Mouse (Mus musculus): ENCODE data around the gene Cdan1. TPM values are rescaled to one million over a fixed set of nuclear protein-coding genes. Genes with fewer than 3 reads are reported as not detected.

The Cdan1 gene
- polyA plus RNA-seq, 1 experiment from 2014 or later, result 6.0 TPM

- peaks cover 43% of the 10 kb centered on the region for H3K36me3 ChIP-seq (ENCODE audit: control insufficient read depth, insufficient read depth, low read length)
Observed at GRCm38 (mm10) chr2:120860699-120861098, 10.8 kb upstream of the Cdan1 start.

DNA sequence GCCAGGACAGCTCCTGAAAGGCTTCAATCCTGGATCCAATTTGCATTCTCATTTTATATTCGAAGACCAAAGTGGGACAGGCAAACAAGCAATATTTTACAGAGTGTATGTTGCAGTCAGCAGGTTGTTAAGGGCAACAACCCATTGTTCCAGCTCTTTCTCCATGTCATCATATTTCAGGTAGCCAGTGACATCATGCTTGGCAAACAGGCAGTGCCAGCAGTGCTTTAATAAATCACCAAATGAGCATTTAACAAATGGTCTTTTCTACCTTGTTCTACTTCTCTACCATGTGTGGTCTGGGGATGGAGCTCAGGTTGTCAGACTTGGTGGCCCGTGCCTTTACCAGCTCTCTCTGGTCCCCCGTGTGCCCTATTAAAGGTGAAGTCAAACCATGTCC lies 8.2 kb upstream of the Cdan1 start:
- WGBS, result 80% methylated on average over 3 of the region's 3 CpGs
- H3K9ac ChIP-seq (ENCODE audit: low read length), result no peak overlapping the region
- H3K9me3 ChIP-seq (replicated peaks; ENCODE audit: control insufficient read depth, low read length), result no peaks in the 10 kb centered on the region
- H3K36me3 ChIP-seq (ENCODE audit: control insufficient read depth, insufficient read depth, low read length), result peaks cover 25% of the 10 kb centered on the region
- no peak overlapping the region for H3K27ac ChIP-seq (ENCODE audit: low read depth, low read length)
- ATAC-seq (no peak), DNase-seq (ENCODE audit: low spot score) (no peak)
- H3K4me1 ChIP-seq (ENCODE audit: control insufficient read depth, insufficient read depth, low read length), result no peaks in the 10 kb centered on the region
- no peak overlapping the region for H3K4me3 ChIP-seq (ENCODE audit: low read depth, low read length)
- no peaks in the 10 kb centered on the region for H3K27me3 ChIP-seq (replicated peaks; ENCODE audit: control insufficient read depth, insufficient read depth, low read length)
- H3K4me2 ChIP-seq (ENCODE audit: low read length), result no peak overlapping the region

More at GRCm38 (mm10) chr2:120860699-120861098, 10.8 kb upstream of the Cdan1 start:
- no peak for DNase-seq (ENCODE audit: low spot score)
- H3K4me2 ChIP-seq (ENCODE audit: low read length), result no peak overlapping the region
- H3K4me1 ChIP-seq (ENCODE audit: control insufficient read depth, insufficient read depth, low read length), result no peaks in the 10 kb centered on the region
- no peak overlapping the region for H3K9ac ChIP-seq (ENCODE audit: low read length)
- WGBS, result 85% methylated on average over 1 of the region's 1 CpGs
- H3K27ac ChIP-seq (ENCODE audit: low read depth, low read length), result no peak overlapping the region
- H3K27me3 ChIP-seq (replicated peaks; ENCODE audit: control insufficient read depth, insufficient read depth, low read length), result no peaks in the 10 kb centered on the region
- ATAC-seq, result no peak
- H3K9me3 ChIP-seq (replicated peaks; ENCODE audit: control insufficient read depth, low read length), result no peaks in the 10 kb centered on the region
- H3K4me3 ChIP-seq (ENCODE audit: low read depth, low read length), result no peak overlapping the region

DNA sequence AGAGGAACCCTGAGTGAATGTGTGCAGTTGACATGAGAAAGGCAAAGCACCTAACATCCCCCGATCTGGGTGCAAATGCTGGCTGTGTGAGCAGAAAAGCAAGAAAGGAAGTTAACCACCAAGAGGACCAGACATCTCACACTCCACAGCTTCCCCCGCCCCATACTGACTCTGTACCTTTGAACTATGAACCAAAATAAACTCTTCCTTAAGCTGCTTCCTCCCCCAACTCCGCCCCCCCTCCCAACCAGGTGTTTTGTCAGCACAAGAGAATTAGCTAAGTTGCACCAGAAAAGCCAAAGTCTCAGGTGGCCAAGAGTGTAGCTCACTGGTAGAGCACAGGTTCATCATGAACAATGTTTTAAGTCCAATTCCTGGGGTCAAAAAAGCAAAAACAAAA lies 3.2 kb upstream of the Cdan1 start:
- H3K4me1 ChIP-seq (ENCODE audit: control insufficient read depth, insufficient read depth, low read length), result peaks cover 4% of the 10 kb centered on the region
- H3K27ac ChIP-seq (ENCODE audit: low read depth, low read length), result no peak overlapping the region
- no peak overlapping the region for H3K4me3 ChIP-seq (ENCODE audit: low read depth, low read length)
- no peak overlapping the region for H3K9ac ChIP-seq (ENCODE audit: low read length)
- 81% methylated on average over 3 of the region's 3 CpGs for whole genome bisulfite sequencing
- no peak for ATAC-seq
- H3K36me3 ChIP-seq (ENCODE audit: control insufficient read depth, insufficient read depth, low read length), result no peaks in the 10 kb centered on the region
- H3K9me3 ChIP-seq (replicated peaks; ENCODE audit: control insufficient read depth, low read length), result no peaks in the 10 kb centered on the region
- H3K27me3 ChIP-seq (replicated peaks; ENCODE audit: control insufficient read depth, insufficient read depth, low read length), result no peaks in the 10 kb centered on the region
- no peak overlapping the region for H3K4me2 ChIP-seq (ENCODE audit: low read length)
- no peak for DNase-seq (ENCODE audit: low spot score)

DNA sequence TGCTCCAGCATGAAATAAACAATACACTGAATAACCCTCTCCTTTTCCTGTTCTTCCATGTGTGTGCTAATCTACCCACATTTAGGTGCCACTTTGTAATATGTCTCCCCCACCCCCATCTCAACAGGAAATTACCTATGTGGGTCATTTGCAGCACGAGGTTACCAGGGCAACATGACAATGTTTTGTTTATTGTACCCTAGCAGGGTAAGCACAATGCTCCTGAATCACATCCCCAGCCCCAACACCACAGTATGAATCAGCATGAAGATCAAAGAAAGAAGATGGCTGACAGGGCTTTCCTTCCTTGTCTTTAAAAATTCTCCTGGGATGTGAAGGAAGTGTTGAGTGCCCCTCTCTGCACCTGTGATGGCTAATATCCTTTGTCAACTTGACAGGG lies 2.7 kb upstream of the Cdan1 start:
- H3K27me3 ChIP-seq (replicated peaks; ENCODE audit: control insufficient read depth, insufficient read depth, low read length), result no peaks in the 10 kb centered on the region
- no peaks in the 10 kb centered on the region for H3K36me3 ChIP-seq (ENCODE audit: control insufficient read depth, insufficient read depth, low read length)
- no peaks in the 10 kb centered on the region for H3K9me3 ChIP-seq (replicated peaks; ENCODE audit: control insufficient read depth, low read length)
- DNase-seq (ENCODE audit: low spot score) (no peak), ATAC-seq (no peak)
- H3K9ac ChIP-seq (ENCODE audit: low read length), result no peak overlapping the region
- no peak overlapping the region for H3K4me3 ChIP-seq (ENCODE audit: low read depth, low read length)
- peaks cover 6% of the 10 kb centered on the region for H3K4me1 ChIP-seq (ENCODE audit: control insufficient read depth, insufficient read depth, low read length)
- H3K4me2 ChIP-seq (ENCODE audit: low read length), result no peak overlapping the region
- WGBS, result 32% methylated on average over 1 of the region's 1 CpGs
- no peak overlapping the region for H3K27ac ChIP-seq (ENCODE audit: low read depth, low read length)

- H3K27ac ChIP-seq (ENCODE audit: low read depth, low read length), result peak within 1 kb of the TSS; percentile 87
- ATAC-seq, result peak; percentile 100
- H3K9me3 ChIP-seq (replicated peaks; ENCODE audit: control insufficient read depth, low read length), result no peaks in the 10 kb centered on the region
- DNase-seq (ENCODE audit: low spot score), result peak; percentile 99
- peaks cover 6% of the 10 kb centered on the region for H3K4me1 ChIP-seq (ENCODE audit: control insufficient read depth, insufficient read depth, low read length)
- under 1% methylated on average over 39 of the region's 39 CpGs for WGBS
- H3K4me3 ChIP-seq (ENCODE audit: low read depth, low read length), result peak within 1 kb of the TSS; percentile 88
- peak within 1 kb of the TSS; percentile 64 for H3K4me2 ChIP-seq (ENCODE audit: low read length)
- no peaks in the 10 kb centered on the region for H3K27me3 ChIP-seq (replicated peaks; ENCODE audit: control insufficient read depth, insufficient read depth, low read length)
- no peaks in the 10 kb centered on the region for H3K36me3 ChIP-seq (ENCODE audit: control insufficient read depth, insufficient read depth, low read length)
- peak within 1 kb of the TSS; percentile 89 for H3K9ac ChIP-seq (ENCODE audit: low read length)
Observed at GRCm38 (mm10) chr2:120850424-120851082, 625 bp upstream of the Cdan1 start, which contains the start of gene Ttbk2. TSS of gene Ttbk2 (minus strand) at chr2:120850604.

- no peak overlapping the region for H3K4me3 ChIP-seq (ENCODE audit: low read depth, low read length)
- H3K4me2 ChIP-seq (ENCODE audit: low read length), result no peak overlapping the region
- no peaks in the 10 kb centered on the region for H3K9me3 ChIP-seq (replicated peaks; ENCODE audit: control insufficient read depth, low read length)
- H3K27me3 ChIP-seq (replicated peaks; ENCODE audit: control insufficient read depth, insufficient read depth, low read length), result no peaks in the 10 kb centered on the region
- H3K4me1 ChIP-seq (ENCODE audit: control insufficient read depth, insufficient read depth, low read length), result peaks cover 6% of the 10 kb centered on the region
- DNase-seq (ENCODE audit: low spot score), result no peak
- WGBS, result 92% methylated on average over 1 of the region's 1 CpGs
- no peaks in the 10 kb centered on the region for H3K36me3 ChIP-seq (ENCODE audit: control insufficient read depth, insufficient read depth, low read length)
- no peak for ATAC-seq
- no peak overlapping the region for H3K27ac ChIP-seq (ENCODE audit: low read depth, low read length)
- no peak overlapping the region for H3K9ac ChIP-seq (ENCODE audit: low read length)
Observed at GRCm38 (mm10) chr2:120845280-120845679, 4.6 kb downstream of the Cdan1 start.

GRCm38 (mm10) chr2:120843990-120844389 lies 5.9 kb downstream of the Cdan1 start:
- ATAC-seq, result no peak

GRCm38 (mm10) chr2:120841211-120841610 lies 8.7 kb downstream of the Cdan1 start:
- Histone ChIP-seq H3K9me3 (replicated peaks; ENCODE audit: control insufficient read depth, low read length) (no peaks in the 10 kb centered on the region), H3K4me2 (ENCODE audit: low read length) (no peak overlapping the region), H3K36me3 (ENCODE audit: control insufficient read depth, insufficient read depth, low read length) (no peaks in the 10 kb centered on the region), H3K27ac (ENCODE audit: low read depth, low read length) (no peak overlapping the region), H3K9ac (ENCODE audit: low read length) (no peak overlapping the region), H3K27me3 (replicated peaks; ENCODE audit: control insufficient read depth, insufficient read depth, low read length) (no peaks in the 10 kb centered on the region), H3K4me1 (ENCODE audit: control insufficient read depth, insufficient read depth, low read length) (no peaks in the 10 kb centered on the region), H3K4me3 (ENCODE audit: low read depth, low read length) (no peak overlapping the region)
- DNase-seq (ENCODE audit: low spot score) (no peak), ATAC-seq (no peak)
- WGBS, result 78% methylated on average over 1 of the region's 1 CpGs

More at GRCm38 (mm10) chr2:120843990-120844389, 5.9 kb downstream of the Cdan1 start:
- Histone ChIP-seq H3K4me3 (ENCODE audit: low read depth, low read length) (no peak overlapping the region), H3K36me3 (ENCODE audit: control insufficient read depth, insufficient read depth, low read length) (no peaks in the 10 kb centered on the region), H3K27me3 (replicated peaks; ENCODE audit: control insufficient read depth, insufficient read depth, low read length) (no peaks in the 10 kb centered on the region), H3K4me1 (ENCODE audit: control insufficient read depth, insufficient read depth, low read length) (peaks cover 4% of the 10 kb centered on the region), H3K9ac (ENCODE audit: low read length) (no peak overlapping the region), H3K4me2 (ENCODE audit: low read length) (no peak overlapping the region), H3K27ac (ENCODE audit: low read depth, low read length) (no peak overlapping the region), H3K9me3 (replicated peaks; ENCODE audit: control insufficient read depth, low read length) (no peaks in the 10 kb centered on the region)
- WGBS, result 93% methylated on average over 4 of the region's 4 CpGs
- DNase-seq (ENCODE audit: low spot score), result no peak

DNA sequence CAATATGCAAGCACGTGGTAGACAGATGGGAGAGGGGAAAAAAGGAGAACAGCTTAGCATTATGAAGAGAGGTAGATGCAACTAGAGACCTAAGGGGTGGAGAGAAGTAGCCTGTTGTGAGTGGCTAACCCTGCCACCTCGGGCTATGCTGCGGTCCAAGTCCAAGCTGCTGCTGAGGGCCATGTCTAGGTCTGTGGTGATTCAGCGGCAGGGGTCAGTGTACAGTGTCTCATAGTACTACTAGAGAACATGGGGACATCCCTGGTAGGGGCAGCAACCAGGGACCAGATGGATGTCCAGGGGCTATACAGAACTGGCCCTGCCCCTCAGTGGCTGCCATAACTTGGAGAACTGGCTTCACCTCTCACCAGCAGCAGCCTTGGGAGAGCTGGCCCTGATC lies 14.8 kb downstream of the Cdan1 start:
- DNase-seq (ENCODE audit: low spot score) (no peak), ATAC-seq (no peak)
- H3K27ac ChIP-seq (ENCODE audit: low read depth, low read length), result no peak overlapping the region
- no peaks in the 10 kb centered on the region for H3K36me3 ChIP-seq (ENCODE audit: control insufficient read depth, insufficient read depth, low read length)
- no peak overlapping the region for H3K4me3 ChIP-seq (ENCODE audit: low read depth, low read length)
- WGBS, result 97% methylated on average over 4 of the region's 4 CpGs
- H3K9me3 ChIP-seq (replicated peaks; ENCODE audit: control insufficient read depth, low read length), result no peaks in the 10 kb centered on the region
- no peak overlapping the region for H3K4me2 ChIP-seq (ENCODE audit: low read length)
- H3K9ac ChIP-seq (ENCODE audit: low read length), result no peak overlapping the region
- H3K27me3 ChIP-seq (replicated peaks; ENCODE audit: control insufficient read depth, insufficient read depth, low read length), result no peaks in the 10 kb centered on the region
- no peaks in the 10 kb centered on the region for H3K4me1 ChIP-seq (ENCODE audit: control insufficient read depth, insufficient read depth, low read length)

Measured in forebrain, embryonic 14.5 days (tissue).